Mouse (Mus musculus) gastrocnemius, postnatal 36 days (tissue): ENCODE results near the gene Scaf1. TPM values are rescaled to one million over a fixed set of nuclear protein-coding genes. Genes with fewer than 3 reads are reported as not detected.

Experiments
- DNase-seq, 2 experiments: peaks; one replicate each; pipeline ENCODE4 v3.0.0; 2022
- intact Hi-C: fragments of 180-260 bp; cut with DNase I; formaldehyde crosslinking; loops from one replicate; pipeline ENCODE4 v1.15.1; 2025
- total RNA-seq, 2 experiments: library from RNA; stranded (reverse); gene quantifications; 2 replicates each; pipeline ENCODE4 v1.2.3; 2021

The Scaf1 gene
- total RNA-seq, 2 experiments from 2014 or later = 36.9 to 40.2 TPM

DNA sequence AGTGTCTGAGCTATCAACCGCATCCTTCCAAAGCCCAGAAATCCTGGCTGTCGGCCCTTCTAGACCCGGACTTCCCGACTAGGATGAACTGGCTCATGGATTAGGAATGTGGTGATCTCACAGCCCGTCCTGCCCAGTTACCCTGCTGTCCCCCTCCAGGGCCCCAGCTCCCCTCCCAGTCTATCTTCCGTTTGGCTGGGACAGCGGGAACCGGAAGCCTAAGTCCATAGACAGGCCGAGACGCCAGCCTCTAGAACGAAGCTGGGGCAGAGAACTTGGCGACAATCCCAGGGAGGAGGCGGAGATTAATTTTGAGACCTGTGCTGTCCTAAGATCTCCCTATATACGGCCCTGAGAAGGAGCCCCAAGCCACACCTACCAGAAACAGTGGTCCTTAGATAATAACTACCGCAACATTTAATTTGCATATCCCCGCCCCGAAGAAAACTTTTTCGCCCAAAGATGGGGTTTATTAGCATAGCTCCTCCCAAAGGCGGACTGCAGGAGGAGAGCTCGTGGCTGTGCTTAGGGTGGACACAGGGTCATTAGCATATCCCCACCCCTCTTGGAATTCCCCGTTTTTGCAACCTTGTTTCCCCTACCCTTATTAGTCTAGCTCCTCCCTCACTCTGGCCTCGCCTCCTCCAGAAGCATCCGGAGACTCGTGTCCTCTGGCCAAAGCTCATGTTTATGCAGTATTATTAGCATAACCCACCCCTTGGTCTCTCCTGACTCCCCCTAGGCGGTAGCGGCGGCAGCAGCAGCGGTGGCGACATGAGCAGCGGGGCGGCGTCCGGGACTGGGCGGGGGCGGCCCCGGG, 1.3 kb upstream of the Scaf1 start, which contains the start of gene Rras:
Rras (plus strand) TSS at position 720 of the 820 bp plus-strand sequence.
- peak; percentile 82 to 91 for DNase-seq
- intact Hi-C loops = loop anchor here (2.0 kb wide), 1 partner anchor 35 kb away; the partner anchor contains the start of gene Prr12

DNA sequence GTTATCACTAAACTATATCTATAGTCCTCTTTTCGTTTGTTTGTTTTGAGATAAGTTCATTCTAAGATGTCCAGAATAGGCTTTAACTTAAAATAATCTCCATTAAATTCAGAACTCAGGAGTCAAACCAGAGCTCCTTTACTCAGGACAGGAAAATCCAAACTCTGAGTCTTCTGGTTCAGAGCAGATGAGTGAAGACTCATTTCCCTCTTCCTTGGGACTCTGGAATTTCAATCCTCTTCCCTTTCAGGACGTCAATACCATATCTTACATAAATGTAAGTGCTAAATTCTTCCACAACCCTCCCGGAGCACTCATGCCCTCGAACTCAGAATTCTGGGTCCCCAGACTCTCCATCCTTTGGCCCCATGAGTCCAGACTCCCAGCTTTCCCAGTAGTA, 598 bp upstream of the Scaf1 start:
- intact Hi-C loops = no loop called here
- DNase-seq = no peak

GRCm38 (mm10) chr7:45015344-45015956, 713 bp downstream of the Scaf1 start:
- no peak for DNase-seq
- intact Hi-C loops = no loop called here

DNA sequence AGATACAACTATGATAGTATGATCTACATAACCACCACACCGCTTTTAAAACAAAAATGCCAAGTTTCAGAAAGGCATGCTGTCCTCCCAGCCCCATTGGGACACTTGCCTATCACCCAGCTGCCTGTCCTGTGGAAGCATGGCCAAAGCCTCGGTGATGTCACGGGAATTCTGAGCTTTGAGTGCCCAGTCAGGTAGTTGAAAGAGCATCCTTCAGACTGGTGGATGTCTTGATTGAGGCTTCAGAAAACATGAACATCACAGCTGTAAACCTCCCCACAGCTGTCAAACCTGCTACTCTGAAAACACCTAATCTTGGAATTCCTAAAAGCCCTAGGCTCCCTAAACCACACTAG, 2.1 kb downstream of the Scaf1 start:
- no peak for DNase-seq
- intact Hi-C loops = loop anchor here (1.0 kb wide), 1 partner anchor 14 kb away; no protein-coding TSS in a partner anchor

DNA sequence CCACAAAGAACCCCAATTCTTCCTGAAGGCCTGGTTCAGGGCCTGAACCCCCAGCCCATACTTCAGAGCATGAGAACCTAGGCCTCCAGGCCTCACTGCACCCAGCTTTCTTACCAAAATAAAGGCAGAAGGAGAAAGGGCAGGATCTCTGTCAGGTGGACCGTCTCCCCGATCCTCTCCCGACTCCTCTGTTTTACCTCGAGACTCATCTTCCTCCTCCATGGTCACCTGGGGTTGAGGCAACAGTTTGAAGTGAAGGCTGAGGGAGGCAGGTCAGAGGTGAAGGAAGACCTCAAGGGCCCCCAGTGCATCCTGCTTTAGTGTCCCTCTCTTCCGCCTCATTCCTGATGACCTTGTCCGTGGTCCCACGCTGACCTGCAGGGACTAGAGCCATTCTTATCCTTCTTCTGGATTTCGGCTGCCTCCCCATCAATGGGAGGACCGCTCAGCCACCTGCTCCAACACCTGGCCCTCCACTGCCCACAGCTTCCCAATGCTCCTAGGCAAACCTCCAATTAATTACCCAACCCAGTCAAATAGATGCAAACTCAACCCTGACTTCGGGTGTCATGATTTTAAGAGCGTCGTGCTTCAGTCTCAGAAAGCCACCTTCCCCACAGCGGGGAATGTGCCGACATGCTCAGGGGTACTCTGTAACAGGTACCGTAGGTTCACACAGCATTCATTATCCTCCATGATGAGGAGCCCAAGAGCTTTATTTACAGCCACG, 2.6 kb downstream of the Scaf1 start:
- DNase-seq = no peak
- intact Hi-C loops = loop anchor here (1.0 kb wide), 1 partner anchor 13 kb away; no protein-coding TSS in a partner anchor

DNA sequence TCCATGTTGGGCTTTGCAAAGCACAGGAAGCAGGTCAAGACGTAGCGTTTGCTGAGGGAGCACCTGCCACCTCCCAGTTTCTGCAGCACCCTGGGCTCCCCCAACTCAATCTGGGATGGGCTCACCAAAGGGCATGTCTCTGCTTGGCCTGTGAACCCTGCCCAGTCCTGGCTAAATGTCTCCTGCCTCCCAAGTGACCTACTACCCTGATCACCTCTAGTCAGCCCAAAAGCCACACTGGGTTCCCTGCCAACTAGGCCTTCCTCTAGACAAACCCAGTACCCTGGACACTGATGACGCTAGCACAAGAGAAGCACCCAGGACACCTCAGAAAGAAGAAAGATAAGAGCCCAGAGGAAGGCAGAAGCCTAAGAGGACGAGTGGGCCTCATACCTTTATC, 3.3 kb downstream of the Scaf1 start:
- no peak for DNase-seq
- intact Hi-C loops = no loop called here

GRCm38 (mm10) chr7:45012011-45012410, 4.2 kb downstream of the Scaf1 start:
- DNase-seq = no peak
- intact Hi-C loops = no loop called here

DNA sequence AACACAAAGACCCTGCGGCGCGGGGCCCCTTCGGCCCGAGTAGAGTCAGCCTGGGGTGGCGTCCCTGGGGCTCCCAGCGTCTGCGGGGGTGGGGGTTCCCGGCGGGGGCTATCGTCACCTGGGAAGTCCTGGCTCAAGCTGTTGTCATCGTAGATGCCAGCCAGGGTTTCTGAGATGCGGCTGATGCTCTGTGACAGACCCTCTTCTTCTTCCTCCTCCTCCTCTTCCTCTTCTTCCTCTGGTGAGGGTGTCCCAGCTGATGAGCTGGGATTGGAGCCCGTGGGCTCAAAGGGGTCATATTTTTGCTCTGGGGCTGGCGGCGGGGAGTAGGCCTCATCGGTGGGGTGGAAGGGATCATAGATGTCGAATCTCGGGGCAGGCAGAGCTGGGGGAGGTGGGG, 7.8 kb downstream of the Scaf1 start:
- intact Hi-C loops = no loop called here
- DNase-seq = no peak

DNA sequence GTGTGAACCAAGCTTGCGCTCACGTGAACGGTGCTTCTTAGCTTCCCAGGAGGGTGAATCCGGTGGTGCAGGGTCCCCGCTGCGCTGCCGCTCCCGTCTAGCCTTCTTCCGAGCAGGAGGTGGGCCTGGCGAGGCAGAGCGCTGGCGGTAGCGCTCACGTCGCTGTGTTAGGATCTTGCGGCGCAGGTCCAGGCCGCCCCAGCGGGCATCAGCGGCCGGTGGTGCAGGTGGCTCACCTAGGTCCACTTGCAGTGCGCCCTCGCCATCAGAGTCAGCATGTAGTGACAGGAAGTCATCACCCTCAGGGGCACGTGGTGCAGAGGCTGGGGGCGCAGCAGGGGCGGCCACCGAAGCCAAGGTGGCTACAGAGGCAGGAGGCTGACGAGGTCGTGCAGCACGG, 8.3 kb downstream of the Scaf1 start:
- no peak for DNase-seq
- intact Hi-C loops = no loop called here

DNA sequence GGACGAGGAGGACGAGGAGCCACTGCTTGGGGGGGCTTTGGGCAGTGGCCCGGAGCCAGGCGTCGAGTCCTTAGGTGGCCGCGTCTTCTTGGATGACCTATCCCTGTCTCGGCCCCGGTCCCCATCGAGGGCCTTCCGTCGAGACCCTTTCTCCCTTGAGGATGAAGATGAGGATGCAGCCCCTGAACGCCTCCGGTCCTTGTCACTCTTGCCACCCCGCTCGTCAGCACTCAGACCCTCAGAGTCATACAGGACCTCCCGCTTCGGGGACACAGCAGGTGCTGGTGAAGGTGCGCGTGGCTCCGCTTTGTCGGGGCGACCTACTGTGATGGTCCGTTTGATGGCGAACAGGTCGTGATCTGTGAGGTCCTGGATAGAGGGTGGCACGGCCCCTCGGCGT, 9.0 kb downstream of the Scaf1 start:
- no peak for DNase-seq
- intact Hi-C loops = no loop called here

- DNase-seq = no peak
- intact Hi-C loops = no loop called here
These were observed 9.7 kb downstream of the Scaf1 start for GRCm38 (mm10) chr7:45006503-45006902.

DNA sequence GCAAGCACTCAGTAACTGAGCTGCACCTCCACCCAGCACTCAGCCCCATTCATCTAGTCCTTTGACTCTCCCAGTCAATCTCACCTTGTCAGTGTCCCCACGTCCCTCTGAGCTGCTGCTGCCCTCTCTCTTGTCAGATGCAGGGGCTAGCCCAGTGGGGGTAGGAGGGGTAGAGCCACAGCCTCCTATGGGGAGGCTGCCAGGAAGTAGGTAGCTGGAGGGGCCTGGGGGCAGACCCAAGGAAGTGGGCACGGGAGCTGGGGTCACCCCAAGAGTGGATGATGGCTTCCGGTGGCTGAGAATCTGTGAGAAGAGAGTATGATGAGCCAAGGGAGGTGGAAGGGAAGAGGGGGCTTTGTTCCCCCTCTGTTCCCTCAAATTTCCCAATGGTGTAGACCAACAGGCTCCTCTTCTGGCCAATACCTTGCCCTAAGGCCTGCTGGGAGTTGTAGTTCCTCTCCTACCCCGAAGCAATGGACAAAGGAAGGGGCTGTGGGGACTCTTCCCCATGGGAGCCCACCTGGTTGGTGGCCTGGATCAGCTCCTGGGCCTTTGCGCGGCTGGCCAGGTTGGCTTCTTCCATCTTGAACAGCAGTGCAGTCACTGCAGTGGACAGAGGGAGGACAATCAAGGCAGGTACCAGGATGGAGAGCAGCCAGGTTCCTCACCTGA, 10.7 kb downstream of the Scaf1 start:
- no peak for DNase-seq
- intact Hi-C loops = no loop called here

- intact Hi-C loops = no loop called here
- no peak for DNase-seq
These were observed 11.6 kb downstream of the Scaf1 start for GRCm38 (mm10) chr7:45004546-45004945.

- intact Hi-C loops = no loop called here
- no peak for DNase-seq
These were observed 13.7 kb downstream of the Scaf1 start for GRCm38 (mm10) chr7:45002440-45002839.

DNA sequence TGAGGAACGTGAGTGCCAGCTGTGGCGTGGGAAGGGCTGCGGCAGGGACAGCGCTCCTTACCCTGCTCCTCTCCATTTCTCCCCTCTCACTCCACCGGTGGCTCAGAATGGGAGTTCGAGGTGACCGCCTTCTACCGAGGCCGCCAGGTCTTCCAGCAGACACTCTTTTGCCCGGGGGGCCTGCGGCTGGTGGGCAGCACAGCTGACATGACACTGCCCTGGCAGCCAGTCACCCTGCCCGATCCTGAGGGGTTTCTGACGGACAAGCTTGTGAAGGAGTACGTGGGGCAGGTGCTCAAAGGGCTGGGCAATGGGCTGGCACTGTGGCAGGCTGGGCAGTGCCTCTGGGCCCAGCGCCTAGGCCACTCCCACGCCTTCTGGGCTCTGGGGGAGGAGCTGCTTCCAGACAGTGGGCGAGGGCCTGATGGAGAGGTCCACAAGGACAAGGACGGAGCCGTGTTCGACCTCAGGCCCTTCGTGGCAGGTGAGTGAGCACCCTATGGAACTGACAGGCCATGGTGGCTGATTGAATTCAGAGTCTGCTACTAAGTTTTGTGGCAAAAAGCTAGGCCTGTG, 15.5 kb downstream of the Scaf1 start:
- intact Hi-C loops = loop anchor here (1.0 kb wide), 1 partner anchor 14 kb away; no protein-coding TSS in a partner anchor
- no peak for DNase-seq

- intact Hi-C loops = loop anchor here (1.0 kb wide), 1 partner anchor 15 kb away; no protein-coding TSS in a partner anchor
- no peak for DNase-seq
These were observed 16.4 kb downstream of the Scaf1 start for GRCm38 (mm10) chr7:44999753-45000152.

DNA sequence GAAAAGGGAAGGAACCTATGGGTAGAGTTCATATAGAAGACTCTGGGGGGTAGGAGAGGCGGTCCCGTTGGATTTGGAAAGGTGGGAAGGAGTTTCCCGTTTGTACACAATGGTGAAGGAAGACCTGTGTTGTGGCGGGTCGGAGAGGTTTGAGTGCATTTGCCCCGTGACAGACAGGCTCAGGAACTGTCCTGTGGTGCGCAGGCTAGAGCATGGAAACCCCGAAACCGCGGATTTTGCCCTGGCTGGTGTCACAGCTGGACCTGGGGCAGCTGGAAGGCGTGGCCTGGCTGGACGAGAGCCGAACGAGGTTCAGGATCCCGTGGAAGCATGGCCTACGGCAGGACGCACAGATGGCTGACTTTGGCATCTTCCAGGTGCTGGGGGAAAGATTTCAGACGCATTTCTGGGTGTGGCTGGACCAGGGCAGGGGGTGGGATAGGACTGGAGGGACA, 17.6 kb downstream of the Scaf1 start, which contains the start of gene Bcl2l12:
Bcl2l12 (minus strand) TSS at position 212 of the 455 bp plus-strand sequence.
- peak; percentile 48 to 51 for DNase-seq
- intact Hi-C loops = no loop called here

- intact Hi-C loops = no loop called here
- no peak for DNase-seq
These were observed 18.2 kb downstream of the Scaf1 start for GRCm38 (mm10) chr7:44997940-44998428.

DNA sequence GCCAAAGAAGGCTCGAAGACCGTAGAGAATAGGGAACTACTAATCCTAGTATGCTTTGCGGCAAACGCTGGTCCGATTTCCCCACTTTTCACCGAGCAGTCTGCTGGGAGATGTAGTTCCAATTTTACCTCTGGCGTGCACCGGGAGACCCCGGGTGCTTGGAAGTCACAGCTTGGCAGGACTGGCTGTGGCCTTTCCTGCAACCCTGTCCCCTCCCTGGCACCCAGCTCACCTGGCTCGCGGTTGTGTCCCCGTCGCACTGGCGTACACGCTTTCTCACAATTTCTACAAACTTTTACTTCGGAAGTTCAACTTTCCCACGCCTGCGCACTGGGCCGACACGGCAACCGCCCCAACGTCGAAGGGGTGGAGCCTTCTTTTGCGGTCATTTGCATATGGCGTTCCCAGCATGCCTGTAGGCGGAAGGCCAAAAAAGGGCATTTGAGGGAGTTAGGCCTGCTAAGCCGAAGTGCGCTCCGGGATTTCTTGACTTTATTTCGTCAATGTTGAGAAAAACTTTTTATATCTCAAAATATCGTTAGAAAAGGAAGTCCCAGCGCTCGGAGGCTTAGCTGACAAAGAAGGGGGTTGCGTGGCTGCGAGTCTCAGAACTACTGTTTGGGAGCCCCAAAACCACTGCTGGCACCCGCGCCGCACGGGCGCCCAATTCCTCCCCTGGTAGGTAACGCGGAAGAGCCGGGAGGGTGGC, 18.8 kb downstream of the Scaf1 start, which contains the start of gene Irf3:
Irf3 (plus strand) TSS at position 418 of the 709 bp plus-strand sequence.
- peak; percentile 95 to 97 for DNase-seq
- intact Hi-C loops = no loop called here
